Mouse (Mus musculus): ENCODE data around the gene Spata16. TPM values are rescaled to one million over a fixed set of nuclear protein-coding genes. Genes with fewer than 3 reads are reported as not detected.

Spata16 gene
- polyA plus RNA-seq, 1 experiment from 2014 or later: not detected

Small RNAs within 50 kb of the gene (microRNA-seq; reads per million reads assigned to microRNA genes)
- not detected for gene Gm25773 (ENCODE audit: insufficient number of aligned reads)
- gene Gm44464 (ENCODE audit: insufficient number of aligned reads): not detected
